Mouse (Mus musculus): ENCODE measurements at regions not wholly inside any gene's neighbourhood (a gene's known extent, or its start where the extent isn't known, plus 50 kb on each side); places are given as distances from the start of the nearest gene placed in this dataset.

DNA sequence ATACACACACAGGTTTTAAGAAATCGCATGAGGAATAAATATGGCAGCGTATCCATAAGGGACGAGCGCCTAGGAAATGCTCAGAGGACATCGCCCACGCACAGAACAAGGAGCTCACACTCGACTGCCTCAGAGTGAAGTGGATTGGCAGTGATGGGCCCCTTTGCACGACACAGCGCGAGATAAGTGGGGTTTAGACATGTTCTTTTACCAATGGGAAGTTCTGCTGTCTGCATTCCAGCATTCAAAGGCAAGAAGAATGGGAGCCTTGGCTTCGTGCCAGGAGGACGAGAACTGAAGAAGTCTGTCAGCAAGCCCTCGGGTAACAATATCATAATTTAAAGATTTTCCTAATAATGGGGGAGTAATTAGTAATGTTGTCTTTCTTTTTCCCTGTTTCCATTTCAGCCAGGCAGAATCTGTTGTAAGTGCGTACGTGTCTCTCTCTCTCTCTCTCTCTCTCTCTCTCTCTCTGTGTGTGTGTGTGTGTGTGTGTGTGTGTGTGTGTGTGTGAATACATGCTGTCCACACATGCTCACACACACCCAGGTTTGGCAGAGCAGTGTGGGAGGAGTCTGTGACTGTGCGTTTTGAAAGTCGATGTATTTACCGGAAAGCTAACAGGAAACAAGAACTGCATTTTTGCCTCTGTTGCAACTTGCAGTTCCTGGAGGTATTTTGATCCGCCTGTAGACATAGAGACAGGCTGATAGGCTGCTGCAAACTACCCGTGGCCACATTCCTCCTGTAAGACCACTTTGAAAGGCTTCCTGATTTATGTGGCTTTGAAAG, 477.2 kb upstream of the 3110018I06Rik start:
- in situ Hi-C loops (cut with MboI; ENCODE audit: low pct_unique_long_range_greater_than_20kb in 1 of 2, low sequenced_read_pairs in 2 of 2, unreplicated experiment in 1 of 2), result no loop called here

DNA sequence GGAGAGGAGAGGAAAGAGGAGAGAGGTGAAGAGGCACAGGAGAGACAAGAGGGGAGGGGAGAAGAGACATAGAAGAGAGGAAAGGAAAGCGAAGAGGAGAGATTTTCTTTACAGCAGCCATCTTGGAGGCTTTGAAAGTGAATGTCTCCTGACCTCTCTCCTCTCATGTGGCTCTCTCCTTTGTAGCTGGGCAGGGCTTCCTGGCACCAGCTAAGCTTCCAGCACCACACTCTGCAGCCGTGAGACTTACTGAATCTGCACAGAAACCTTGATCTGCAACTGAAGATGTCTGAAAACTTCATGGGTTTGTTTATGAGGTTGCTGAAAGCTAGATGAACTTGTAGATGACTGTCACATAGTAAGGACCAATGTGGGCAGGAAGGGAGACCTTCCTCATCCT, 471.6 kb upstream of the 3110018I06Rik start:
- in situ Hi-C loops (cut with MboI; ENCODE audit: low pct_unique_long_range_greater_than_20kb in 1 of 2, low sequenced_read_pairs in 2 of 2, unreplicated experiment in 1 of 2), result no loop called here

DNA sequence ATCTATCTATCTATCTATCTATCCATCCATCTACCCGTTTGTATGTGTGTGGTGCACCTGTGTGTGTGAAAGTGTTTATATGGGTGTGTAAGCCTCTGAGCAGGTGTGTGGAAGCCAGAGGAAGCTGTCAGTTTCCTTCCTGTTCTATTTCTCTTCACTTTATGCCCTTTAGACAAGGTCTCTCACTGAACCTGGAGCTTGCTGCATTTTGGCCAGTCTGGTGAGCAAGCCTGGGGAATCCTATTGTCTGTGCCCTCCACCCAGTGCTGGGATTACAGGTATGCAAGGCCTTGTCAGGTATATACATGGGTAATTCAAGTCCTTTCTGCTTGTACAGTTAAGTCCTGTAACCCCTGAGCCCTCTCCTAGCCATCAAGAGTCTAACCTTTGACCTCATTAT, 466.6 kb upstream of the 3110018I06Rik start:
- in situ Hi-C loops (cut with MboI; ENCODE audit: low pct_unique_long_range_greater_than_20kb in 1 of 2, low sequenced_read_pairs in 2 of 2, unreplicated experiment in 1 of 2), result no loop called here

DNA sequence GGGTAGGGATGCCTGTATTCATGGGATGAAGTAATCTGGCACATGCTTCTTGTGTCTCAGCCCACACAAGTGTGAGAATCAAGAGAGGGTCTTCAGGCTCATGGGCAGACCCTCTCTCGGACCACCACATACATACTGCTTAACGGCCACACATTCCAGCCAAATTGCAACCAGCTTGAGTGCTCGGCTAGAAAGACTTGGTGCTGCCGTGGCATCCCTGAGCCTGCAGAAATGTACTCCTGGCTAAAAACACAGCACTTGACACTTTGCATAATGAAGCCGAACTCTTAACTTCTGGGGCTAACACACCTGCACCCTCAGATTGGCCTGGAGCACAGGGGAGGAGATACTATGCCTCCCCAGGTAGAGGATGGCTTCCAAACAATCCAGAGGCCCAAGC, 461.6 kb upstream of the 3110018I06Rik start:
- in situ Hi-C loops (cut with MboI; ENCODE audit: low pct_unique_long_range_greater_than_20kb in 1 of 2, low sequenced_read_pairs in 2 of 2, unreplicated experiment in 1 of 2), result no loop called here

DNA sequence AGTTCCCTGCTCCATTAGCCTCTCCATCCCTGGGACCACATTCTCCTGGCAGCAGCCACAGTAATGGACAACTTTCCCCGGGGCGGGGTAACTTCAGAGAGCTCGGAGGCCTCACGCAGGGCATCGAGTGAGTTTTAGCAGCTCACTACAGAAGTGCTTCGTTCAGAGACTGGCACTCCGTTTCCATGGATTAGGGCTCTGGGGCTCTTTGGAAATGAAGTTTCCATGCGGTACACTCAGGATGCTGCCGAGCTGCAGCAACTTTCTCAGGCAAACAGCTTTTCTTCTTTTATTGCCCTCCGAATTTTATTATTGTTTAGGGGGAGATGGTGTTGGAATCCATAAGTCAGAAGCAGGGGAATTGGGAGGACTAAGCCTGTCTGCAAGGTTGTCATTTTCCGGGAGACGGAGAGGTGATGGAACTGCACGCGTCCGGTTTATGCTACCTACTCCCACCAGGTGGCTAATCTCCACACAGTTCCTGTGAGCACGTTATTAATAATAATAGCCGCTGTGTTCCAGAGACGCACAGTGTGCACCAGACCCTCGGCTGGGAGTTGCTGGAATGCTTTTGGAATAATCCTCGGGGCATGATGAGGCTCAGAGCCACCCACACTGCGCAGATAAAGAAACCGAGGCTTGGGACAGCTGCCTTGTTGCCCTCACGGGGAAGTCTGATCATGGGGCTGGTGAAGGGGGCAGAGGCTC, 460.4 kb upstream of the 3110018I06Rik start:
- in situ Hi-C loops (cut with MboI; ENCODE audit: low pct_unique_long_range_greater_than_20kb in 1 of 2, low sequenced_read_pairs in 2 of 2, unreplicated experiment in 1 of 2), result no loop called here

DNA sequence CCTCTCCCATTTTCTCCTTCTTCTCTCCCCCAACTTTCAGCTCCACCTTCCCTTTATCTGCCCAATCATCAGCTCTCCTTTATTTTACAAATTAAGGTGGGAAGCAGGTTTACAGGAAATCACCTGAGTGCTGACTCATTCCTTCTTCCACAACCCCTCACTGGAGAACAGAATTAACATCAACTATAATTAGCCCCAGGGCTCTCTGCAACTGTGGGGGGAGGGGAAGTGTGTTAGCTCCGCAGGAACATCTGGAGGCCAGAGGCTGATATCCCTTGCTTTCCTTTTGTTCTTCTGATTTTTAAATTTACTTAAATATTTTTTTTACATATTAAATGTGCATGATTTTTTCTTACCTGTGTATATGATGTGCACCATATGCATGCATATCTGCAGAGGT, 459.4 kb upstream of the 3110018I06Rik start:
- in situ Hi-C loops (cut with MboI; ENCODE audit: low pct_unique_long_range_greater_than_20kb in 1 of 2, low sequenced_read_pairs in 2 of 2, unreplicated experiment in 1 of 2), result no loop called here

DNA sequence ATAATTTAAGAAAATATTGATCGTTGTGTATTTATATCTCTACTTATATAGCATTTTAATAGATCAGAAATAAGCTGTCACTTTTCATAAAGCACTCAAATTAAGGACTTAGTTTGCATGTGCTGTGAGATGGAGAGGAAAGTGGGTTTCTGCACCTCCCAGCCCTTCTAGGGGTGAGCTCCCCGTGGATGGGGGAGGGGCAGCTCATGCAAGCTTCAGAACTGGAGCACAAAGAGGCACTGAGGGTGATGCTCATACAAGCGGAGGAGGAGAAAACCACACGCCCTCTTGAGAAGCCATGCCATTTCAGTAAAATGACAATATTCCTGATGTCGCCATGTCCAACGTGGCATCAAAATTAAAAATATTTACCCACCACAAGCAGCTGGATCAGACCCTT, 452.1 kb upstream of the 3110018I06Rik start:
- in situ Hi-C loops (cut with MboI; ENCODE audit: low pct_unique_long_range_greater_than_20kb in 1 of 2, low sequenced_read_pairs in 2 of 2, unreplicated experiment in 1 of 2), result no loop called here

DNA sequence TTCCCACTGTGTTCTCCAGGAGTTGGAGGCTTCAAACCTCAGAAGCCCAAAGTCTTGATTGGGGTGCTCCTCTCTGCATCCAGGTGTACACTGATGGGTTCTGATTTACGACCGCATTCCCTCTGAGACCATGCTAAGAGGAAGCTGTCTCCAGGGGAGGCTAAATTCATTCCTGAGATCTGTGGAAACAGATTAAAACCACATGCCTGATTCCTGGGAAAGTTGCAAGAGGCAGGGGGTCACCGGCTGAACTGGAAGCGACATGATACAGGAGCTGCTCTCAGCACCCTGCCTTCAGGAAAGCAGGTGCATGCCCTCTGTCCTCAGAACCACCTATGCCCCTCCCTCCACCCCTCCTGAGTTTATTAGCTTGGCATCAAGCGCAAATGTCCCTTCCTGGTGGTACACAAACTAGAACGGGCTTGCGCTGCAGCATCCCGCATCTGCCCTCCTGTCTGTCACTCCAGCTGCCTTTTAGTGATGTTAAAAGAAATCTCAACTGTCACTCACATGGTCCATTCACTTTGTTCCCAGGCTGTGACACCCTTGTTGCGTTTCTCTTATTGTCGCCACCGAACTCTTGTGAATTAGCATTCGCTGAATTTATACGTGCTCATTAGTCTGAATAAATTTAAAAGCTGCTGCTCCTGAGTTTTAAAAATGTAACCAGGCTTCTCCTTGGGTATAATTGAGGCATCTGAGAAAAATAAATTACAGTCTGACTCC, 446.3 kb upstream of the 3110018I06Rik start:
- in situ Hi-C loops (cut with MboI; ENCODE audit: low pct_unique_long_range_greater_than_20kb in 1 of 2, low sequenced_read_pairs in 2 of 2, unreplicated experiment in 1 of 2), result no loop called here

DNA sequence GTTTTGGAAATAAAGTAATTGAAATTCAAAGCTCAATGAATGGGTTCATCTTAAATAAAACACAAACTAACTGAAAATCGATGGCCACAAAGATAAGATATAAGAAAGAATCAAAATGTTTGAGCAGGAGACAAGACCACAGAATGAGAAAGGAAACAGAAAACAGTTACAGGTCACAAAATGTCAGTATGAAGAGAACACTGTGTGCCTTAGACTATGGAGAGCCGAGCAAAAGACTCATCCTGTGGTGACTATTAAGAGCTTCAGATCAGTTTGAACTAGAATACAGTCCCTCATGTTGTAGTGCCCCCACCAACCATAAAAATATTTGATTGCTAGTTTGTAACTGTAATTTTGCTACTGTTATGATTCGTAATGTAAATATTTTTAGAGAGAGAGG, 441.9 kb upstream of the 3110018I06Rik start:
- in situ Hi-C loops (cut with MboI; ENCODE audit: low pct_unique_long_range_greater_than_20kb in 1 of 2, low sequenced_read_pairs in 2 of 2, unreplicated experiment in 1 of 2), result no loop called here

DNA sequence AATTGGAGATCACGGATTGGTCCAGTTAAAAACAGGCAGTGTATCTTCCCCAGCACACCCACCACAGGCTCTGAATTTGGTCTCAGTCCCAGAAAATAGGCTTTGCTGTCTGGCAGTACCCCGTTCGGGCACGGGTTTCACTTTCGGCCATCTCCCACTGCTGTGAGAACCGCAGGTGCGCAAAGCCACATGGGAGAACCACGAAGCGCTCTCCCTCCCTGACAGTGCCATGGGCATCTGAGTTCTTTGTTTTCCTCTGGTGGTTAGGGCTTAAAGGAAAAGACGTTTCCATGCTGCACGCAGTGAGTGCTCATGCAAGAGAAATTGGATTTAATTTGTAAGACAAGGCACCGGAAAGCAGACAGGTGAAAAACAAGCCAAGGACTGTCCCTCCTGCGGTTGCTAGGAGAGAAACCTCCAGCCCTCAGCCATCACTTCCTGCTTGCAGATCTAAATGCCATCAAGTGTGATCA, 441.3 kb upstream of the 3110018I06Rik start:
- in situ Hi-C loops (cut with MboI; ENCODE audit: low pct_unique_long_range_greater_than_20kb in 1 of 2, low sequenced_read_pairs in 2 of 2, unreplicated experiment in 1 of 2), result no loop called here

DNA sequence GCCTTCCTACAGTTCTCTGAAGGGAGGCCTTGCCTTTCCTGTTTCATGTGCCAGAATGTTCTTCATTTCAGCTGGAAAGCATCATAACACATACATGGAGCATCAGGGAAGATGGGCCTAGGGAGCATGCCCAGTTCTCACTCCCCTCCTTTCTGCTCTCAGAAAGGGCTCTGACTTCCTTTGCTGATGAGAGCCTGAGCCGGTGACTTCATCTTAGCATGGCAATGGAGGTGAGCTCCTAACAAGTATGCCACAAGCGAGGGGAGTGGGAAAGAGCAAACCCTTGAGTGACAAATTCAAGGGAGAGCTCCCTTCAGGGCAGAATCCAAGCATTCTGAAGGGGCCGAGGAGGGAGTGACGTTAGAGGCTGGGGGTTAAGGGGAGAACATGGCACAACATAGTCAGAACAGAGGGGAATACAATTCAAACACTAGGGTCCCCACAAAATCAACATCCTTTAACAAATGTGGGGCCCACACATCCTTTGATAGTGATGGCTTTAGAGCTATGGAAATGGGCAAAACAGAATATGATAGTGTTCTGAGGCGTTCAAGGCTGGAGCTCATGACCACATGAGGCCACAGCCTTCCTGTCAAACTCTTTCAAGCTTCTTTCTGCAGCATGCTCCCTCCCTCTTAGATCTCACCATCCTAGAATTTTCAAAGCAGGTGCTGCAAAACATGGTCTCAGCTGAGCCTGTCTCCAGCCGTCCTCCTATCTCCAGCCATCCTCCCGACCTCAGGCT, 437.4 kb upstream of the 3110018I06Rik start:
- in situ Hi-C loops (cut with MboI; ENCODE audit: low pct_unique_long_range_greater_than_20kb in 1 of 2, low sequenced_read_pairs in 2 of 2, unreplicated experiment in 1 of 2), result no loop called here

DNA sequence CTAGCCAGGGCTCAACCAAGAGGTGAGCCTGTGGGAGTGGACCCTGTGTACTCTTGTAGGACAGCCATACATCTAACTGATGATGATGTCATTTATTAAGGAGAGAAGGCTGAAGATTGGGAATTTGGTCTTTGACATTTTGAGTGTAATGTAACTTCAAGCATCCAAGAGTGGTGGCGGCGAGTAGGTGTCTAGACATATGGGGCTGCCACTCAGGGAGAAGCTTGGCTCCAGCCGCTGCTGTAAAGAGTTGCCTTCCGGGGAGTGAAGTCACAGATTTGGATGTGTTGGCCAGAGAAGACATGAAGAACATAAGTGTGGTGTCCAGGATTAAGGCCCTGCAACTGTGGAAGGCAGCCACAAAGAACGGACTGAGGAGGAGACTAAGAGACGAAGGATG, 436.3 kb upstream of the 3110018I06Rik start:
- in situ Hi-C loops (cut with MboI; ENCODE audit: low pct_unique_long_range_greater_than_20kb in 1 of 2, low sequenced_read_pairs in 2 of 2, unreplicated experiment in 1 of 2), result no loop called here

DNA sequence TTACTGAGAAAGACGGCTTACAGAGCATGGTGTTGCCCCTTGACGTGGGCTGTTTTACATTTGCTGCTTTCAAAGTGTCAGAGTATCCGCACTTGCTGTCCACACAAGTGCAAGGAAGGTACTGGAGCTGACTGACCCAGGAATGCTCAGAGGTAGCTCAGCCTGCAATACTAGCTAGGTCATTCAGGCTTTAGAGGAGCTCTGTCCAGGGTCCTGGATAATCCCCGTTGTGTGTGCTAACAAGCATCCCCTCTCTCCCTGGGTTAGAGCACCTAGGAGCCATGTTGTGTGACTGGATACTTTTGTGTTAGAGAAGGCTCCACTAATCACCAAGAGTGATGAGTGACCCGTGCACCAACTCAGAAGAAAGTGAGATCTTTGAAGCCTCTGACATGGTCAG, 431.9 kb upstream of the 3110018I06Rik start:
- in situ Hi-C loops (cut with MboI; ENCODE audit: low pct_unique_long_range_greater_than_20kb in 1 of 2, low sequenced_read_pairs in 2 of 2, unreplicated experiment in 1 of 2), result no loop called here

DNA sequence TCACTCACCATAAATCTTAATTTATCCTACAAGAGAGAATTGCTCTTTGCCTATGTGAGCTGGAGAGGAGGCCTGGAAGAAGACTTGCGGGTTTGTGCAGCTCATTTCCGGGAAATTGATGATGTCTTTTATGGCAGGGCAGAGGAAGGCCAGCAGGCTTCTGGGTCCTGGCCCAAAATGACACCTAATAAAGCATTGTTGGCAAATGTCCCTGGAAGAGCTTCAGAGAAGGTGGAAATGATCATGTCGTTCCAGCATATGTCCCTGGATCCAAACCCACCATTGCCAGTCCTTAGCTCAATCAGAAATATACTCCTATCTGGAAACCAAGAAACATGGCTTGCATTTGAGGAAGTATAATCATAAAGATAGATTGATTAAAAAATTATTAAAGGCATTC, 427.9 kb upstream of the 3110018I06Rik start:
- in situ Hi-C loops (cut with MboI; ENCODE audit: low pct_unique_long_range_greater_than_20kb in 1 of 2, low sequenced_read_pairs in 2 of 2, unreplicated experiment in 1 of 2), result no loop called here

DNA sequence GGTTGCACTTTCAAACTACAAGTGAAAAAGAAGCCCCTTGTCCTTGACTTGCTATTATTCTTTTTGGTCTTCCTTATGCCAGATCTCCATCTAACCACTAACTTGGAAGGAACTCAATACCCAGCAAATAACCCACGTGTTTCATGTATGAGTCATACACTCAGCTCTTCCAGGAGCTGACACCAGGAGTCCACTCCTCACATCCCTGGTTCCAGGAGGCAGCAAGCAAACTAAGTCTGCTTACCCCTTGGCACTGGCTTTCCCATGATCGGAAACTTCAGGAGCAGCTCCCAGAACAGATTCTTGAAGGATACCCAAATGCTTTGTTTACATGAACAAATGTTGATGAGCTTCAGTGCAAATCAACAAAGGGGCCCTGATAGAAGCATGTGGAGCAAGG, 421.1 kb upstream of the 3110018I06Rik start:
- in situ Hi-C loops (cut with MboI; ENCODE audit: low pct_unique_long_range_greater_than_20kb in 1 of 2, low sequenced_read_pairs in 2 of 2, unreplicated experiment in 1 of 2), result no loop called here

DNA sequence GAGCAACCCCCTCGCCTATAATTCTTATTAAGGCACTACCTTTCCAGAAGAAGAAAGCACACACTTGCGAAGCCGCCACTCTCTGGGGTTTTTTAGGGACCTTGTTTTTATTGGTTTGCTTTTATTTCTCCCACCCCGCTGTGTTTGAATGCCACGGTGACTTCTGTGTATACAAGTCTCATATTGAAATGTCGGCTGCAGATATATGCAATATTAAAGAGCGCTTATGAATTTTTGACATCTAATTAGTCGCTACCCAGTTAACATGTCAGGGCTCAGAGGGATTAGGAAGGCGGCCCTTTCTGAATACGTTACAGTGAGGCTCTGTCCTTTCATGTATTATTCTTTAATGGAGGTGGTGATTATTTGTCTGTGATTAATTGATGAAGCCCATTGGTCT, 405.9 kb upstream of the 3110018I06Rik start:
- in situ Hi-C loops (cut with MboI; ENCODE audit: low pct_unique_long_range_greater_than_20kb in 1 of 2, low sequenced_read_pairs in 2 of 2, unreplicated experiment in 1 of 2), result no loop called here

DNA sequence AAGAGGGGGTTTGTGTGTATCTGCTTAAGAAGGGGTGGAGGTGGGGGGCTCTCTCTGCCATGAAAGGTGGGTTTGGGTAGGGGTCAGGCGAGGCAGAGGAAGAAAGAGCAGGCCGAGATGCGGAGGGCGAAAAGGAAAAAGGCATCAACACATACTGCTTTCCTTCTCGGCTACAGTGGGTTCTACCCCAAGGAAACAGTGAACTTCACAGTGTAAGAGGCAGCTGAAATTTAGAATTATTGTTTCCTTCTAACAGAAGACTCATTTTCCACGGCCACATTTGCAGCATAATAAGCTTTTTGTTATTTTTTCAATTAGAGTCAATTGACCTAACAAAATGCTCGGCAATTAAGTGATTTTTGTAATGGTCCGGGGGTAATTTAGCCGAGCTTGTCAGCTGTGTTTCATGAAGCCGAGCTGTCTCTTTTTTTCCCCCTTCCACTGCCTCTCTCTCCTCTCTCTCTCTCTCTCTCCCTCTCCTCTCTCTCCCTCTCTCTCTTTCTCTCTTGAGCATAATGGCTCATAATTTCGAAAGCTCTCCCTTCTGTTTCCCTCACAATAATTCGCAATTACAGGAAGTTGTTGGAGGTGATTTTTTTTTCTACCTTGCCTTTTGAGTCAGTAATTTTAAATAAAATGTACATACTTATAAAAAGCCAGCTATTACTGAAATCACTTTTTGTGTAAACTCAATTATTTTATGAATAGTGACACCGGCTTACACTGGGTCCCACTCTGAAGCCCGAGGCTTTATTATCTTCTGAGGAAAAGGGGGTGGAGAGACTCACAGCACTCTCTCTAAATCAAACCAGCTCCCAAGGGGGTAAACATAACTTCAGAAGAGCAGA, 403.1 kb upstream of the 3110018I06Rik start:
- in situ Hi-C loops (cut with MboI; ENCODE audit: low pct_unique_long_range_greater_than_20kb in 1 of 2, low sequenced_read_pairs in 2 of 2, unreplicated experiment in 1 of 2), result no loop called here
